Mouse (Mus musculus): ENCODE results near the gene Cic. TPM values are rescaled to one million over a fixed set of nuclear protein-coding genes. Genes with fewer than 3 reads are reported as not detected.

The Cic gene
- polyA plus RNA-seq, 1 experiment from 2014 or later = 38.7 TPM

GRCm38 (mm10) chr7:25282731-25283211, 15.3 kb downstream of the Cic start:
- Histone ChIP-seq H3K4me3 (ENCODE audit: low read depth, low read length) (peak overlapping the region; percentile 85), H3K27ac (ENCODE audit: low read depth, low read length) (peak overlapping the region; percentile 98), H3K36me3 (ENCODE audit: control insufficient read depth, insufficient read depth, low read length) (peaks cover 31% of the 10 kb centered on the region), H3K9ac (ENCODE audit: low read length) (peak overlapping the region; percentile 88), H3K27me3 (replicated peaks; ENCODE audit: control insufficient read depth, insufficient read depth, low read length) (no peaks in the 10 kb centered on the region), H3K4me1 (ENCODE audit: control insufficient read depth, insufficient read depth, low read length) (peaks cover 39% of the 10 kb centered on the region), H3K4me2 (ENCODE audit: low read length) (peak overlapping the region; percentile 89), H3K9me3 (replicated peaks; ENCODE audit: control insufficient read depth, low read length) (no peaks in the 10 kb centered on the region)
- no peak for ATAC-seq
- WGBS = under 1% methylated on average over 26 of the region's 36 CpGs
- DNase-seq (ENCODE audit: low spot score) = peak; percentile 59

- Histone ChIP-seq H3K27me3 (replicated peaks; ENCODE audit: control insufficient read depth, insufficient read depth, low read length) (no peaks in the 10 kb centered on the region), H3K9me3 (replicated peaks; ENCODE audit: control insufficient read depth, low read length) (no peaks in the 10 kb centered on the region), H3K4me2 (ENCODE audit: low read length) (peak overlapping the region; percentile 89), H3K9ac (ENCODE audit: low read length) (peak overlapping the region; percentile 88), H3K36me3 (ENCODE audit: control insufficient read depth, insufficient read depth, low read length) (peaks cover 40% of the 10 kb centered on the region), H3K4me1 (ENCODE audit: control insufficient read depth, insufficient read depth, low read length) (peaks cover 36% of the 10 kb centered on the region), H3K4me3 (ENCODE audit: low read depth, low read length) (peak overlapping the region; percentile 85), H3K27ac (ENCODE audit: low read depth, low read length) (peak overlapping the region; percentile 98; the same call in 1 of the 2 replicates)
- ATAC-seq = no peak
- WGBS = 7% methylated on average over 5 of the region's 5 CpGs
- DNase-seq (ENCODE audit: low spot score) = no peak
Observed at GRCm38 (mm10) chr7:25283637-25284036, 16.1 kb downstream of the Cic start.

GRCm38 (mm10) chr7:25284171-25284570, 16.7 kb downstream of the Cic start:
- DNase-seq (ENCODE audit: low spot score) = no peak
- Histone ChIP-seq H3K27me3 (replicated peaks; ENCODE audit: control insufficient read depth, insufficient read depth, low read length) (no peaks in the 10 kb centered on the region), H3K9ac (ENCODE audit: low read length) (peak overlapping the region; percentile 88), H3K27ac (ENCODE audit: low read depth, low read length) (0 out of 2 replicates have a peak overlapping the region, but pooled peaks have one; percentile 46), H3K36me3 (ENCODE audit: control insufficient read depth, insufficient read depth, low read length) (peaks cover 45% of the 10 kb centered on the region), H3K4me2 (ENCODE audit: low read length) (peak overlapping the region; percentile 89), H3K4me1 (ENCODE audit: control insufficient read depth, insufficient read depth, low read length) (peaks cover 36% of the 10 kb centered on the region), H3K9me3 (replicated peaks; ENCODE audit: control insufficient read depth, low read length) (no peaks in the 10 kb centered on the region), H3K4me3 (ENCODE audit: low read depth, low read length) (peak overlapping the region; percentile 85)
- WGBS = 69% methylated on average over 2 of the region's 2 CpGs
- ATAC-seq = no peak

GRCm38 (mm10) chr7:25284766-25285165, 17.3 kb downstream of the Cic start:
- Histone ChIP-seq H3K4me1 (ENCODE audit: control insufficient read depth, insufficient read depth, low read length) (peaks cover 33% of the 10 kb centered on the region), H3K27ac (ENCODE audit: low read depth, low read length) (no peak overlapping the region), H3K4me2 (ENCODE audit: low read length) (peak overlapping the region; percentile 89), H3K36me3 (ENCODE audit: control insufficient read depth, insufficient read depth, low read length) (peaks cover 51% of the 10 kb centered on the region), H3K4me3 (ENCODE audit: low read depth, low read length) (peak overlapping the region; percentile 85), H3K9ac (ENCODE audit: low read length) (peak overlapping the region; percentile 88), H3K9me3 (replicated peaks; ENCODE audit: control insufficient read depth, low read length) (no peaks in the 10 kb centered on the region), H3K27me3 (replicated peaks; ENCODE audit: control insufficient read depth, insufficient read depth, low read length) (no peaks in the 10 kb centered on the region)
- WGBS = 50% methylated on average over 5 of the region's 5 CpGs
- ATAC-seq (no peak), DNase-seq (ENCODE audit: low spot score) (peak; percentile 39)

- peaks cover 60% of the 10 kb centered on the region for H3K36me3 ChIP-seq (ENCODE audit: control insufficient read depth, insufficient read depth, low read length)
- H3K9ac ChIP-seq (ENCODE audit: low read length) = no peak overlapping the region; the same call in 1 of the 2 replicates
- H3K4me3 ChIP-seq (ENCODE audit: low read depth, low read length) = no peak overlapping the region
- WGBS = 82% methylated on average over 20 of the region's 20 CpGs
- H3K4me2 ChIP-seq (ENCODE audit: low read length) = no peak overlapping the region
- peaks cover 24% of the 10 kb centered on the region for H3K4me1 ChIP-seq (ENCODE audit: control insufficient read depth, insufficient read depth, low read length)
- H3K9me3 ChIP-seq (replicated peaks; ENCODE audit: control insufficient read depth, low read length) = no peaks in the 10 kb centered on the region
- no peak for DNase-seq (ENCODE audit: low spot score)
- H3K27ac ChIP-seq (ENCODE audit: low read depth, low read length) = no peak overlapping the region
- no peaks in the 10 kb centered on the region for H3K27me3 ChIP-seq (replicated peaks; ENCODE audit: control insufficient read depth, insufficient read depth, low read length)
- no peak for ATAC-seq
Observed at GRCm38 (mm10) chr7:25285511-25286238, 18.2 kb downstream of the Cic start.

- Histone ChIP-seq H3K4me1 (ENCODE audit: control insufficient read depth, insufficient read depth, low read length) (peaks cover 15% of the 10 kb centered on the region), H3K36me3 (ENCODE audit: control insufficient read depth, insufficient read depth, low read length) (peaks cover 74% of the 10 kb centered on the region), H3K9ac (ENCODE audit: low read length) (no peak overlapping the region), H3K27ac (ENCODE audit: low read depth, low read length) (no peak overlapping the region), H3K9me3 (replicated peaks; ENCODE audit: control insufficient read depth, low read length) (no peaks in the 10 kb centered on the region), H3K4me3 (ENCODE audit: low read depth, low read length) (no peak overlapping the region), H3K4me2 (ENCODE audit: low read length) (no peak overlapping the region), H3K27me3 (replicated peaks; ENCODE audit: control insufficient read depth, insufficient read depth, low read length) (no peaks in the 10 kb centered on the region)
- DNase-seq (ENCODE audit: low spot score) (no peak), ATAC-seq (no peak)
- WGBS = 79% methylated on average over 8 of the region's 8 CpGs
Observed at GRCm38 (mm10) chr7:25286989-25287388, 19.5 kb downstream of the Cic start.

- no peak for DNase-seq (ENCODE audit: low spot score)
- 93% methylated on average over 12 of the region's 12 CpGs for WGBS
- peaks cover 15% of the 10 kb centered on the region for H3K4me1 ChIP-seq (ENCODE audit: control insufficient read depth, insufficient read depth, low read length)
- no peak overlapping the region for H3K4me3 ChIP-seq (ENCODE audit: low read depth, low read length)
- peaks cover 84% of the 10 kb centered on the region for H3K36me3 ChIP-seq (ENCODE audit: control insufficient read depth, insufficient read depth, low read length)
- ATAC-seq = no peak
- H3K4me2 ChIP-seq (ENCODE audit: low read length) = no peak overlapping the region
- no peak overlapping the region for H3K27ac ChIP-seq (ENCODE audit: low read depth, low read length)
- no peaks in the 10 kb centered on the region for H3K9me3 ChIP-seq (replicated peaks; ENCODE audit: control insufficient read depth, low read length)
- H3K9ac ChIP-seq (ENCODE audit: low read length) = no peak overlapping the region
- H3K27me3 ChIP-seq (replicated peaks; ENCODE audit: control insufficient read depth, insufficient read depth, low read length) = no peaks in the 10 kb centered on the region
Observed at GRCm38 (mm10) chr7:25288011-25288410, 20.5 kb downstream of the Cic start.

- DNase-seq (ENCODE audit: low spot score) (no peak), ATAC-seq (no peak)
- Histone ChIP-seq H3K9me3 (replicated peaks; ENCODE audit: control insufficient read depth, low read length) (no peaks in the 10 kb centered on the region), H3K4me3 (ENCODE audit: low read depth, low read length) (no peak overlapping the region), H3K27me3 (replicated peaks; ENCODE audit: control insufficient read depth, insufficient read depth, low read length) (no peaks in the 10 kb centered on the region), H3K27ac (ENCODE audit: low read depth, low read length) (no peak overlapping the region), H3K4me2 (ENCODE audit: low read length) (no peak overlapping the region), H3K36me3 (ENCODE audit: control insufficient read depth, insufficient read depth, low read length) (peaks cover 91% of the 10 kb centered on the region), H3K9ac (ENCODE audit: low read length) (no peak overlapping the region), H3K4me1 (ENCODE audit: control insufficient read depth, insufficient read depth, low read length) (peaks cover 12% of the 10 kb centered on the region)
- 98% methylated on average over 3 of the region's 3 CpGs for WGBS
Observed at GRCm38 (mm10) chr7:25288721-25289120, 21.2 kb downstream of the Cic start.

GRCm38 (mm10) chr7:25289925-25290324, 22.4 kb downstream of the Cic start:
- ATAC-seq (no peak), DNase-seq (ENCODE audit: low spot score) (no peak)
- Histone ChIP-seq H3K27ac (ENCODE audit: low read depth, low read length) (no peak overlapping the region), H3K4me1 (ENCODE audit: control insufficient read depth, insufficient read depth, low read length) (peaks cover under 1% of the 10 kb centered on the region; the same call in 1 of the 2 replicates), H3K36me3 (ENCODE audit: control insufficient read depth, insufficient read depth, low read length) (peaks cover 100% of the 10 kb centered on the region), H3K9ac (ENCODE audit: low read length) (no peak overlapping the region), H3K9me3 (replicated peaks; ENCODE audit: control insufficient read depth, low read length) (no peaks in the 10 kb centered on the region), H3K4me2 (ENCODE audit: low read length) (no peak overlapping the region), H3K4me3 (ENCODE audit: low read depth, low read length) (no peak overlapping the region), H3K27me3 (replicated peaks; ENCODE audit: control insufficient read depth, insufficient read depth, low read length) (no peaks in the 10 kb centered on the region)
- WGBS = 100% methylated on average over 3 of the region's 3 CpGs

All from forebrain, embryonic 14.5 days (tissue).